Mouse (Mus musculus): ENCODE measurements at regions not wholly inside any gene's neighbourhood (a gene's known extent, or its start where the extent isn't known, plus 50 kb on each side); places are given as distances from the start of the nearest gene placed in this dataset.

- Histone ChIP-seq H3K36me3 (ENCODE audit: control insufficient read depth, insufficient read depth, low read length) (no peaks in the 10 kb centered on the region), H3K4me2 (ENCODE audit: low read depth, severe bottlenecking) (no peak overlapping the region), H3K4me3 (ENCODE audit: low read depth, low read length) (no peak overlapping the region), H3K27ac (replicated peaks; ENCODE audit: low read depth, low read length) (no peak overlapping the region), H3K27me3 (ENCODE audit: control insufficient read depth, insufficient read depth, low read length) (no peaks in the 10 kb centered on the region), H3K9ac (ENCODE audit: low read length) (no peak overlapping the region), H3K9me3 (ENCODE audit: control insufficient read depth, low read length) (no peaks in the 10 kb centered on the region), H3K4me1 (ENCODE audit: control insufficient read depth, insufficient read depth, low read length) (no peaks in the 10 kb centered on the region)
- ATAC-seq (ENCODE audit: insufficient number of reproducible peaks, low FRiP score, low TSS enrichment, low read depth): no peak
- DNase-seq (ENCODE audit: low spot score): no peak
Measured at GRCm38 (mm10) chr5:46678007-46678406, 820.6 kb upstream of the Lcorl start.

GRCm38 (mm10) chr5:46674810-46675502 is 817.5 kb upstream of the Lcorl start:
- Histone ChIP-seq H3K4me3 (ENCODE audit: low read depth, low read length) (no peak overlapping the region), H3K36me3 (ENCODE audit: control insufficient read depth, insufficient read depth, low read length) (no peaks in the 10 kb centered on the region), H3K27ac (replicated peaks; ENCODE audit: low read depth, low read length) (no peak overlapping the region), H3K9me3 (ENCODE audit: control insufficient read depth, low read length) (no peaks in the 10 kb centered on the region), H3K9ac (ENCODE audit: low read length) (no peak overlapping the region), H3K4me2 (ENCODE audit: low read depth, severe bottlenecking) (no peak overlapping the region), H3K4me1 (ENCODE audit: control insufficient read depth, insufficient read depth, low read length) (no peaks in the 10 kb centered on the region), H3K27me3 (ENCODE audit: control insufficient read depth, insufficient read depth, low read length) (no peaks in the 10 kb centered on the region)
- 85% methylated on average over 3 of the region's 3 CpGs for WGBS
- DNase-seq (ENCODE audit: low spot score) (no peak), ATAC-seq (ENCODE audit: insufficient number of reproducible peaks, low FRiP score, low TSS enrichment, low read depth) (no peak)

GRCm38 (mm10) chr5:46673413-46673812 is 816.0 kb upstream of the Lcorl start:
- no peaks in the 10 kb centered on the region for H3K27me3 ChIP-seq (ENCODE audit: control insufficient read depth, insufficient read depth, low read length)
- ATAC-seq (ENCODE audit: insufficient number of reproducible peaks, low FRiP score, low TSS enrichment, low read depth): no peak
- no peak overlapping the region for H3K4me2 ChIP-seq (ENCODE audit: low read depth, severe bottlenecking)
- no peak for DNase-seq (ENCODE audit: low spot score)
- H3K4me3 ChIP-seq (ENCODE audit: low read depth, low read length): no peak overlapping the region
- no peaks in the 10 kb centered on the region for H3K4me1 ChIP-seq (ENCODE audit: control insufficient read depth, insufficient read depth, low read length)
- H3K27ac ChIP-seq (replicated peaks; ENCODE audit: low read depth, low read length): no peak overlapping the region
- WGBS: 59% methylated on average over 1 of the region's 1 CpGs
- H3K36me3 ChIP-seq (ENCODE audit: control insufficient read depth, insufficient read depth, low read length): no peaks in the 10 kb centered on the region
- no peaks in the 10 kb centered on the region for H3K9me3 ChIP-seq (ENCODE audit: control insufficient read depth, low read length)
- H3K9ac ChIP-seq (ENCODE audit: low read length): no peak overlapping the region

GRCm38 (mm10) chr5:46670484-46670883 is 813.1 kb upstream of the Lcorl start:
- no peaks in the 10 kb centered on the region for H3K27me3 ChIP-seq (ENCODE audit: control insufficient read depth, insufficient read depth, low read length)
- no peak for ATAC-seq (ENCODE audit: insufficient number of reproducible peaks, low FRiP score, low TSS enrichment, low read depth)
- WGBS: 54% methylated on average over 2 of the region's 2 CpGs
- H3K36me3 ChIP-seq (ENCODE audit: control insufficient read depth, insufficient read depth, low read length): no peaks in the 10 kb centered on the region
- H3K4me3 ChIP-seq (ENCODE audit: low read depth, low read length): no peak overlapping the region
- H3K27ac ChIP-seq (replicated peaks; ENCODE audit: low read depth, low read length): no peak overlapping the region
- no peak overlapping the region for H3K9ac ChIP-seq (ENCODE audit: low read length)
- no peaks in the 10 kb centered on the region for H3K9me3 ChIP-seq (ENCODE audit: control insufficient read depth, low read length)
- no peaks in the 10 kb centered on the region for H3K4me1 ChIP-seq (ENCODE audit: control insufficient read depth, insufficient read depth, low read length)
- DNase-seq (ENCODE audit: low spot score): no peak
- no peak overlapping the region for H3K4me2 ChIP-seq (ENCODE audit: low read depth, severe bottlenecking)

- DNase-seq (ENCODE audit: low spot score) (no peak), ATAC-seq (ENCODE audit: insufficient number of reproducible peaks, low FRiP score, low TSS enrichment, low read depth) (no peak)
- Histone ChIP-seq H3K36me3 (ENCODE audit: control insufficient read depth, insufficient read depth, low read length) (no peaks in the 10 kb centered on the region), H3K9me3 (ENCODE audit: control insufficient read depth, low read length) (no peaks in the 10 kb centered on the region), H3K9ac (ENCODE audit: low read length) (no peak overlapping the region), H3K27ac (replicated peaks; ENCODE audit: low read depth, low read length) (no peak overlapping the region), H3K4me1 (ENCODE audit: control insufficient read depth, insufficient read depth, low read length) (no peaks in the 10 kb centered on the region), H3K4me3 (ENCODE audit: low read depth, low read length) (no peak overlapping the region), H3K27me3 (ENCODE audit: control insufficient read depth, insufficient read depth, low read length) (no peaks in the 10 kb centered on the region), H3K4me2 (ENCODE audit: low read depth, severe bottlenecking) (no peak overlapping the region)
- 18% methylated on average over 3 of the region's 3 CpGs for WGBS
Measured at GRCm38 (mm10) chr5:46666250-46666649, 808.8 kb upstream of the Lcorl start.

GRCm38 (mm10) chr5:46657065-46657464 is 799.6 kb upstream of the Lcorl start:
- no peaks in the 10 kb centered on the region for H3K4me1 ChIP-seq (ENCODE audit: control insufficient read depth, insufficient read depth, low read length)
- H3K36me3 ChIP-seq (ENCODE audit: control insufficient read depth, insufficient read depth, low read length): no peaks in the 10 kb centered on the region
- H3K4me3 ChIP-seq (ENCODE audit: low read depth, low read length): no peak overlapping the region
- H3K27ac ChIP-seq (replicated peaks; ENCODE audit: low read depth, low read length): no peak overlapping the region
- no peaks in the 10 kb centered on the region for H3K9me3 ChIP-seq (ENCODE audit: control insufficient read depth, low read length)
- H3K27me3 ChIP-seq (ENCODE audit: control insufficient read depth, insufficient read depth, low read length): no peaks in the 10 kb centered on the region
- DNase-seq (ENCODE audit: low spot score): no peak
- no peak for ATAC-seq (ENCODE audit: insufficient number of reproducible peaks, low FRiP score, low TSS enrichment, low read depth)
- no peak overlapping the region for H3K4me2 ChIP-seq (ENCODE audit: low read depth, severe bottlenecking)
- no peak overlapping the region for H3K9ac ChIP-seq (ENCODE audit: low read length)

- no peaks in the 10 kb centered on the region for H3K27me3 ChIP-seq (ENCODE audit: control insufficient read depth, insufficient read depth, low read length)
- DNase-seq (ENCODE audit: low spot score) (no peak), ATAC-seq (ENCODE audit: insufficient number of reproducible peaks, low FRiP score, low TSS enrichment, low read depth) (no peak)
- H3K27ac ChIP-seq (replicated peaks; ENCODE audit: low read depth, low read length): no peak overlapping the region
- no peaks in the 10 kb centered on the region for H3K36me3 ChIP-seq (ENCODE audit: control insufficient read depth, insufficient read depth, low read length)
- WGBS: 88% methylated on average over 1 of the region's 1 CpGs
- H3K4me3 ChIP-seq (ENCODE audit: low read depth, low read length): no peak overlapping the region
- no peak overlapping the region for H3K9ac ChIP-seq (ENCODE audit: low read length)
- no peak overlapping the region for H3K4me2 ChIP-seq (ENCODE audit: low read depth, severe bottlenecking)
- no peaks in the 10 kb centered on the region for H3K9me3 ChIP-seq (ENCODE audit: control insufficient read depth, low read length)
- no peaks in the 10 kb centered on the region for H3K4me1 ChIP-seq (ENCODE audit: control insufficient read depth, insufficient read depth, low read length)
Measured at GRCm38 (mm10) chr5:46654189-46654588, 796.8 kb upstream of the Lcorl start.

GRCm38 (mm10) chr5:46643009-46643408 is 785.6 kb upstream of the Lcorl start:
- DNase-seq (ENCODE audit: low spot score): no peak
- H3K4me2 ChIP-seq (ENCODE audit: low read depth, severe bottlenecking): no peak overlapping the region
- H3K27ac ChIP-seq (replicated peaks; ENCODE audit: low read depth, low read length): no peak overlapping the region
- ATAC-seq (ENCODE audit: insufficient number of reproducible peaks, low FRiP score, low TSS enrichment, low read depth): no peak
- no peak overlapping the region for H3K4me3 ChIP-seq (ENCODE audit: low read depth, low read length)
- no peaks in the 10 kb centered on the region for H3K36me3 ChIP-seq (ENCODE audit: control insufficient read depth, insufficient read depth, low read length)
- H3K9ac ChIP-seq (ENCODE audit: low read length): no peak overlapping the region
- H3K9me3 ChIP-seq (ENCODE audit: control insufficient read depth, low read length): no peaks in the 10 kb centered on the region
- no peaks in the 10 kb centered on the region for H3K4me1 ChIP-seq (ENCODE audit: control insufficient read depth, insufficient read depth, low read length)
- 86% methylated on average over 2 of the region's 2 CpGs for WGBS
- H3K27me3 ChIP-seq (ENCODE audit: control insufficient read depth, insufficient read depth, low read length): no peaks in the 10 kb centered on the region

- Histone ChIP-seq H3K9me3 (ENCODE audit: control insufficient read depth, low read length) (no peaks in the 10 kb centered on the region), H3K27me3 (ENCODE audit: control insufficient read depth, insufficient read depth, low read length) (no peaks in the 10 kb centered on the region), H3K4me2 (ENCODE audit: low read depth, severe bottlenecking) (no peak overlapping the region), H3K4me3 (ENCODE audit: low read depth, low read length) (no peak overlapping the region), H3K27ac (replicated peaks; ENCODE audit: low read depth, low read length) (no peak overlapping the region), H3K4me1 (ENCODE audit: control insufficient read depth, insufficient read depth, low read length) (no peaks in the 10 kb centered on the region), H3K9ac (ENCODE audit: low read length) (no peak overlapping the region), H3K36me3 (ENCODE audit: control insufficient read depth, insufficient read depth, low read length) (no peaks in the 10 kb centered on the region)
- DNase-seq (ENCODE audit: low spot score) (no peak), ATAC-seq (ENCODE audit: insufficient number of reproducible peaks, low FRiP score, low TSS enrichment, low read depth) (no peak)
Measured at GRCm38 (mm10) chr5:46635116-46635668, 777.8 kb upstream of the Lcorl start.
